Mouse (Mus musculus): ENCODE measurements around the gene Saxo2. TPM values are rescaled to one million over a fixed set of nuclear protein-coding genes. Genes with fewer than 3 reads are reported as not detected.

The Saxo2 gene
- 3.5 and 5.2 TPM in 2 replicates for polyA plus RNA-seq (2015; fragmentation: Nextera tagmentation; extraction: Ambion mirVana)

GRCm38 (mm10) chr7:82648353-82649080, at the start of gene Saxo2, which contains the start of gene Efl1:
TSS of gene Saxo2 (minus strand) at chr7:82648528.
TSS of gene Efl1 (plus strand) at chr7:82648614.

Other genes with a start within 250 kb of the Saxo2 start
- 14.3 and 17.8 TPM in 2 replicates for gene Efl1, start 86 bp upstream of the Saxo2 start, polyA plus RNA-seq (2015; fragmentation: Nextera tagmentation; extraction: Ambion mirVana)
- 2.4 and 2.6 TPM in 2 replicates for gene Mex3b, start 218.8 kb upstream of the Saxo2 start, polyA plus RNA-seq (2015; fragmentation: Nextera tagmentation; extraction: Ambion mirVana)